Mouse (Mus musculus) ES-E14 (cell line): Measurements from ENCODE around the gene Rabgap1. TPM values are rescaled to one million over a fixed set of nuclear protein-coding genes. Genes with fewer than 3 reads are reported as not detected.

Experiments
- DNase-seq: peaks from one replicate; pipeline ENCODE4 v3.0.0-alpha.2; 2013; ENCODE audit warnings: low read depth, low spot score
- H3K27ac ChIP-seq: 2 replicates; pipeline ENCODE4 v1.5.1; 2012; ENCODE audit warnings: low read depth, mild to moderate bottlenecking, low read length, moderate library complexity, mixed read lengths; ENCODE audit not compliant: poor library complexity, insufficient read depth, severe bottlenecking
- H3K36me3 ChIP-seq: 2 replicates; pipeline ENCODE4 v1.6.1; 2012; ENCODE audit warnings: mild to moderate bottlenecking, low read length, moderate library complexity, mixed read lengths; ENCODE audit not compliant: control insufficient read depth, poor library complexity, insufficient read depth, severe bottlenecking
- H3K4me1 ChIP-seq, 2 experiments: fragments of 150-350 bp in 1 of 2; sonication (generic) in 1 of 2; 2 replicates each; pipeline ENCODE4 v1.6.1; 2012; ENCODE audit warnings: low read length in 2 of 2, mild to moderate bottlenecking in 1 of 2, mixed read lengths in 1 of 2; ENCODE audit not compliant: control insufficient read depth in 2 of 2, insufficient read depth in 2 of 2, poor library complexity in 1 of 2
- H3K4me3 ChIP-seq, 2 experiments: fragments of 150-350 bp in 1 of 2; sonication (generic) in 1 of 2; 2 replicates each; pipeline ENCODE4 v1.5.1; 2012; ENCODE audit warnings: low read length in 2 of 2, low read depth in 1 of 2, mild to moderate bottlenecking in 1 of 2, mixed read lengths in 1 of 2; ENCODE audit not compliant: insufficient read depth in 1 of 2, poor library complexity in 1 of 2, severe bottlenecking in 1 of 2
- H3K9ac ChIP-seq: 2 replicates; pipeline ENCODE4 v1.6.1; 2012; ENCODE audit warnings: low read depth, mild to moderate bottlenecking, low read length, mixed read lengths; ENCODE audit not compliant: poor library complexity, insufficient read depth, severe bottlenecking
- H3K9me3 ChIP-seq: fragments of 150-350 bp; sonication (generic); 2 replicates; pipeline ENCODE4 v1.6.1; 2012; ENCODE audit warnings: low read depth, mild to moderate bottlenecking, low read length; ENCODE audit not compliant: control insufficient read depth, insufficient read depth
- CHD2 ChIP-seq: IDR thresholded peaks from 2 replicates; pipeline ENCODE4 v1.6.1; 2014; ENCODE audit warnings: mild to moderate bottlenecking, low read depth, low read length, inconsistent platforms
- HCFC1 ChIP-seq: IDR thresholded peaks from 2 replicates; pipeline ENCODE4 v1.6.1; 2012; ENCODE audit warnings: low read length, inconsistent platforms, borderline replicate concordance; ENCODE audit not compliant: insufficient read depth
- MAFK ChIP-seq: IDR thresholded peaks from 2 replicates; pipeline ENCODE4 v1.6.1; 2014; ENCODE audit warnings: mild to moderate bottlenecking, low read depth, low read length, inconsistent platforms; ENCODE audit not compliant: insufficient read depth
- ZC3H11A ChIP-seq: IDR thresholded peaks from 2 replicates; pipeline ENCODE4 v1.6.1; 2012; ENCODE audit warnings: low read depth, mild to moderate bottlenecking, inconsistent platforms, low read length, borderline replicate concordance
- ZNF384 ChIP-seq: IDR thresholded peaks from 2 replicates; pipeline ENCODE4 v1.6.1; 2012; ENCODE audit warnings: low read depth, low read length, inconsistent platforms
- in situ Hi-C, 2 experiments: fragments of 600-800 bp; cut with MboI; formaldehyde crosslinking; loops; one replicate each; pipeline ENCODE4 v1.15.1; 2025; ENCODE audit warnings: low sequenced_read_pairs in 2 of 2, inconsistent platforms in 1 of 2; ENCODE audit not compliant: unreplicated experiment in 2 of 2
- total RNA-seq: library from RNA; depleted of rRNA; stranded (reverse); fragments of 300-350 nt; gene quantifications from 2 replicates; pipeline ENCODE4 v1.2.3, GENCODE M21; 2012

The Rabgap1 gene
- total RNA-seq, 1 experiment, result 41.0 TPM

GRCm38 (mm10) chr2:37452376-37452760, 9.3 kb downstream of the Rabgap1 start:
- in situ Hi-C loops, result no loop called here
- Histone ChIP-seq H3K36me3 (no peaks in the 10 kb centered on the region), H3K4me3 (peak overlapping the region; percentile 97 to 99), H3K4me1 (peaks cover 0 to 3% of the 10 kb centered on the region in 2 experiments; a peak in 1 of 4 replicates), H3K9me3 (no peaks in the 10 kb centered on the region), H3K9ac (peak overlapping the region; percentile 99), H3K27ac (peak overlapping the region; percentile 92)
- TF ChIP-seq HCFC1 (0 out of 2 replicates have a peak, but pooled peaks have one; percentile 8), ZNF384 (no peak), ZC3H11A (no peak)
- DNase-seq, result no peak

DNA sequence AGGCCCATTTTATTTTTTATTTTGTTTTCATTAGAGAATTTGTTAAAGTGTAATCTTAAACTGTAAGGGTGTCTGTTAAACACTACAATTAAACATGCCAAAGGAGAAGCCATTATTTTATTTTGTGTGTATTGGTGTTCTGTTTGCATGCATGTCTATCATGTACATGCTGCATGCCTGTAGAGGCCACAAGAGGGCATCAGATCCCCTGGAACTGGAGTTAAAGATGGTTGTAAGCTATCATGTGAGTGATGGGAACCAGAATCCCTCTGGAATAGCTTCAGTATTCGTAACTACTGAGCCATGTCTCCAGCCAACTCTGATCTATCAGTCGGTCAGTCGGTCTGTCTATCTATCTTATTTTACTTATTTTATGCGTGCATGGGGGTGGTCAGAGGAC, 17.6 kb downstream of the Rabgap1 start:
- Histone ChIP-seq H3K4me1 (no peaks in the 10 kb centered on the region), H3K9me3 (no peaks in the 10 kb centered on the region), H3K4me3 (no peak overlapping the region), H3K9ac (no peak overlapping the region), H3K27ac (no peak overlapping the region), H3K36me3 (no peaks in the 10 kb centered on the region)
- no peak for TF ChIP-seq ZC3H11A
- DNase-seq, result no peak
- in situ Hi-C loops, result no loop called here

DNA sequence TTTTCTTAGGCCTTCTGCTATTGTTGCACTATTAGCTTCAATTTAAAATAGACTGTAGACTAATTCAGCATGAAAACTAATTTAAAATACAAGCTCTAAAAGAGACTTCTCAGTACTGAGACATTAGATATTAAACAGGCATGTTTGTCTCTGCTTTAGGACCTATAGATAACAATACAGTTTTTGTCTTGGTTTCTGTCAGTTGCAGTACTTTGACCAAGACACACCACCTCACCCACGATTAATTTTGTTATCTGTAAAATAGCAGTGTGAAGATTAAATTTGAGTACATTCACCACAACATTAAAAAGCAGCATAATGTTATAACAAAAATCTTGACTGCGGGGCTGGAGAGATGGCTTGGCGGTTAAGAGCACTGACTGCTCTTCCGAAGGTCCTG, 23.2 kb downstream of the Rabgap1 start:
- no peak overlapping the region for H3K4me3 ChIP-seq
- no peak for TF ChIP-seq ZC3H11A
- no peak for TF ChIP-seq HCFC1
- no peak for TF ChIP-seq MAFK
- TF ChIP-seq CHD2, result no peak
- TF ChIP-seq ZNF384, result no peak
- H3K4me1 ChIP-seq, result no peaks in the 10 kb centered on the region
- no peak overlapping the region for H3K27ac ChIP-seq
- no peak for DNase-seq
- no peaks in the 10 kb centered on the region; the same call in 1 of the 2 replicates for H3K36me3 ChIP-seq
- in situ Hi-C loops, result no loop called here
- H3K9ac ChIP-seq, result no peak overlapping the region
- no peaks in the 10 kb centered on the region for H3K9me3 ChIP-seq

DNA sequence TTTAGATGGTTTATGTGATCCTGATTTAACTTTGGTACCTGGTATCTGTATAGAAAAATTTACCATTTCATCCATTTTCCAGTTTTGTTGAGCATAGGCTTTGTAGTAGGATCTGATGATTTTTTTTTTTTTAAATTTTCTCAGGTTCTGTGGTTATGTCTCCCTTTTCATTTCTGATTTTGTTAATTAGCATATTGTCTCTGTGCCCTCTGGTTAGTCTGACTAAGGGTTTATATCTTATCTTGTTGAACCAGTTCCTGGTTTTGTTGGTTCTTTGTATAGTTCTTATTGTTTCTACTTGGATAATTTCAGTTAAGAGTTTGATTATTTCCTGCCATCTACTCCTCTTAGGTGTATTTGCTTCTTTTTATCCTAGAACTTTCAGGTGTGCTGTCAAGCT, 36.5 kb downstream of the Rabgap1 start:
- no peak for TF ChIP-seq HCFC1
- TF ChIP-seq MAFK, result no peak
- Histone ChIP-seq H3K4me1 (no peaks in the 10 kb centered on the region), H3K36me3 (peaks cover 13% of the 10 kb centered on the region), H3K9ac (no peak overlapping the region), H3K4me3 (no peak overlapping the region), H3K27ac (no peak overlapping the region), H3K9me3 (no peaks in the 10 kb centered on the region)
- in situ Hi-C loops, result no loop called here
- no peak for DNase-seq

DNA sequence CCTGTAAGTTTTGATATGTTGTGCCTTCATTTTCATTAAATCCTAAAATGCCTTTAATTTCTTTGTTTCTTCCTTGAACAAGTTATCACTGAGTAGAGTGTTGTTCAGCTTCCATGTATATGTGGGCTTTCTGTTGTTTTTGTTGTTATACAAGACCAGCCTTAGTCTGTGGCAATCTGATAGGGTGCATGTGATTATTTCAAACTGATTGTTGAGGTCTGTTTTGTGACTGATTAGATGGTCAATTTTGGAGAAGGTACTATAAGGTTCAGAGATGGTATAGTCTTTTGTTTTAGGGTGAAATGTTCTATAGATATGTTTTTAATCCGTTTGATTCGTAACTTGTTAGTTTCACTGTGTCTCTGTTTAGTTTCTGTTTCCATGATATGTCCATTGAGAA, 37.0 kb downstream of the Rabgap1 start:
- DNase-seq, result no peak
- Histone ChIP-seq H3K9me3 (no peaks in the 10 kb centered on the region), H3K4me1 (no peaks in the 10 kb centered on the region), H3K9ac (no peak overlapping the region), H3K27ac (no peak overlapping the region), H3K4me3 (no peak overlapping the region), H3K36me3 (peaks cover 16% of the 10 kb centered on the region)
- in situ Hi-C loops, result no loop called here
- no peak for TF ChIP-seq MAFK
- no peak for TF ChIP-seq ZNF384
- no peak for TF ChIP-seq HCFC1
- no peak for TF ChIP-seq CHD2
- no peak for TF ChIP-seq ZC3H11A
